Mouse (Mus musculus) thymus, postnatal 25 days (tissue): ENCODE results near the gene Art1.

Experiments used
- DNase-seq: peaks from one replicate; pipeline ENCODE4 v3.0.0; 2022

Gene Art1

GRCm38 (mm10) chr7:102109746-102110145 is 8.2 kb downstream of the Art1 start:
- no peak for DNase-seq

- DNase-seq = no peak
Measured at GRCm38 (mm10) chr7:102113151-102113729, 11.7 kb downstream of the Art1 start.

- DNase-seq = no peak
Measured at GRCm38 (mm10) chr7:102116579-102117331, 15.2 kb downstream of the Art1 start, which contains the start of gene Chrna10. Gene Chrna10, minus strand, starts transcription at chr7:102116828.

- no peak for DNase-seq
Measured at GRCm38 (mm10) chr7:102117382-102117781, 15.8 kb downstream of the Art1 start.

GRCm38 (mm10) chr7:102120326-102120725 is 18.8 kb downstream of the Art1 start:
- DNase-seq = no peak

GRCm38 (mm10) chr7:102132395-102132794 is 30.9 kb downstream of the Art1 start:
- no peak for DNase-seq

GRCm38 (mm10) chr7:102137464-102137863 is 35.9 kb downstream of the Art1 start:
- peak; percentile 62 for DNase-seq

- DNase-seq = no peak
Measured at GRCm38 (mm10) chr7:102137898-102138297, 36.4 kb downstream of the Art1 start.

GRCm38 (mm10) chr7:102153691-102154090 is 52.1 kb downstream of the Art1 start:
- no peak for DNase-seq
